Mouse (Mus musculus) limb, embryonic 13.5 days (tissue): Measurements from ENCODE around the gene Pnkp. TPM values are rescaled to one million over a fixed set of nuclear protein-coding genes. Genes with fewer than 3 reads are reported as not detected.
"Not testable (repeated sequence)": the region's sequence is repeated elsewhere in the genome, so short reads cannot be mapped to it uniquely, and the experiment has no call there.

Experiments
- ATAC-seq: fragments of 200-750 bp; cut with Nextera tagmentation; 2 replicates; pipeline ENCODE4 v1.8.0; 2017; ENCODE audit warnings: low read depth, moderate number of reproducible peaks, moderate TSS enrichment; ENCODE audit not compliant: low FRiP score
- H3K27ac ChIP-seq: fragments of 300-500 bp; sonication (generic); 2 replicates; pipeline ENCODE4 v1.5.1; 2015; ENCODE audit warnings: inconsistent platforms, mild to moderate bottlenecking, moderate library complexity
- H3K27me3 ChIP-seq: fragments of 300-500 bp; sonication (generic); 2 replicates; pipeline ENCODE4 v1.6.1; 2015; ENCODE audit warnings: mild to moderate bottlenecking, inconsistent platforms
- H3K36me3 ChIP-seq: fragments of 300-500 bp; sonication (generic); 2 replicates; pipeline ENCODE4 v1.6.1; 2015; ENCODE audit warnings: inconsistent platforms, mild to moderate bottlenecking, moderate library complexity
- H3K4me1 ChIP-seq: fragments of 300-500 bp; sonication (generic); 2 replicates; pipeline ENCODE4 v1.6.1; 2015; ENCODE audit warnings: inconsistent platforms
- H3K4me2 ChIP-seq: fragments of 300-500 bp; sonication (generic); replicated peaks from 2 replicates; pipeline ENCODE4 v1.6.1; 2015; ENCODE audit warnings: inconsistent platforms, mild to moderate bottlenecking, moderate library complexity
- H3K4me3 ChIP-seq: fragments of 300-500 bp; sonication (generic); 2 replicates; pipeline ENCODE4 v1.5.1; 2015; ENCODE audit warnings: moderate library complexity, mild to moderate bottlenecking, inconsistent platforms
- H3K9ac ChIP-seq: fragments of 300-500 bp; sonication (generic); 2 replicates; pipeline ENCODE4 v1.6.1; 2015; ENCODE audit warnings: mild to moderate bottlenecking, inconsistent platforms
- H3K9me3 ChIP-seq: fragments of 300-500 bp; sonication (generic); 2 replicates; pipeline ENCODE4 v1.6.1; 2016; ENCODE audit warnings: inconsistent platforms
- WGBS: fragments of 180-500 bp; shearing (Covaris S2); methylation state at CpG from one replicate; pipeline ENCODE4 v1.1.7; 2015; 5-methylcytosine and 5-hydroxymethylcytosine counted together
- polyA plus RNA-seq: library from polyadenylated mRNA; unstranded; fragments of >200 nt; fragmentation: Nextera tagmentation; extraction: Ambion mirVana; gene quantifications from 2 replicates; pipeline ENCODE4 v1.2.1, GENCODE M21; 2015

Gene Pnkp
- polyA plus RNA-seq, 1 experiment from 2014 or later: 33.9 TPM

DNA sequence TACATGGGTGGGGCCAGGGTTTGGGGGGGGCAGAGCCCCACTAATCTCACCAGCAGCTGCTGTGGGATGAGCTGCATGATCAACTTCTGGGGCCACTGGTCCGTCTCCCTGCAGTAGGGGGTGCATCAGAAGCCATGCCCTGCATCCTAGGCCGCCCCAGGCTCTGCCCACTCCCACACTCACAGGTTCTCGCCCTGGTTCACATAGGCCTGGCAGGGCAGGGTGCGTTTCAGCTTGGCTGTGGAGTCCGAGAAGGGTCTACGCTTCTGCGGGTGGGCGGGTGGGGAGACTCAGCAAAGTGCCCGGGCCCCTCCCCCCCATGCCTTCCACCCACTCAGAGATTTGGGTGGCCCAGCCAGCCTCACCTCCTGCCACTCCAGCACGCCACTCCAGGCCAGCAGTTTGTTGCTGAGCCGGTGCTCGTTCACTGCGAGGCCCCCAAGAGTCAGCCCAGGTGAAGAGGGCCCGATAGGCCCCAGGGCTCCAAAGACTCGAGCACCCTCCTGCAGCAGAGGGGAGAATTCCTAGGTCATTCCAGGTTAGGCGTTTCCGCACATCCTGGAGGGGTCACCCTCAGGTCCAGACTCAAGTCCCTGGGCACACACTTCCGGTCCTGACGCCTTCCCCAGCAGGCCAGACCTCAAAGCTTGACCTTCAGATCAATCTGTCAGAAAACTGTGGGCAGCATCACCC lies 10.2 kb downstream of the Pnkp start:
- Histone ChIP-seq H3K27ac (peak overlapping the region; percentile 22; the same call in 1 of the 2 replicates), H3K9me3 (no peaks in the 10 kb centered on the region), H3K36me3 (peaks cover 57% of the 10 kb centered on the region), H3K27me3 (no peaks in the 10 kb centered on the region), H3K9ac (peak overlapping the region; percentile 99), H3K4me2 (peak overlapping the region; percentile 99), H3K4me3 (peak overlapping the region; percentile 87), H3K4me1 (peaks cover 50% of the 10 kb centered on the region)
- no peak for ATAC-seq
- 73% methylated on average over 19 of the region's 19 CpGs for WGBS

DNA sequence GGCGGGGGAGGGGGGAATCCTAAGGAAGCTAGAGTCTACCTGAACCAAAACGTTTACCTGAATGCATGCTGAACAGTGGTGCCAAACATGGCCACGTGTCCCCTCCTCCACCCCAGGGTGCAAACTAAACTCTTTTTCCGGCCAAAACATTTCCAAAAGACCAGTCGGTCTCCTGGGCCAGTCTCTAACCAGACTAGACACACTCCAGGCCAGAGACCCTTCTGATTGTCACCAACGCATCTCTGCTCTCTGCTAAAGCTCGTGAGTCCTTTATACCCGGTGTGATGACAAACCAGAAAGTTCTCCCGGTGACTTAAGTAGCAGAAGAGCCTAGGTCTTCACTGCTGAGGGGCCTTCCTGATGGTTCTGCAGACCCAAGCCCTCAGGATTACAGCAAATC lies 10.9 kb downstream of the Pnkp start:
- ATAC-seq: no peak
- Histone ChIP-seq H3K9ac (peak overlapping the region; percentile 99), H3K27ac (no peak overlapping the region; the same call in 1 of the 2 replicates), H3K4me3 (peak overlapping the region; percentile 87), H3K27me3 (no peaks in the 10 kb centered on the region), H3K4me2 (peak overlapping the region; percentile 99), H3K4me1 (peaks cover 50% of the 10 kb centered on the region), H3K36me3 (peaks cover 51% of the 10 kb centered on the region), H3K9me3 (no peaks in the 10 kb centered on the region)
- 57% methylated on average over 9 of the region's 9 CpGs for WGBS

DNA sequence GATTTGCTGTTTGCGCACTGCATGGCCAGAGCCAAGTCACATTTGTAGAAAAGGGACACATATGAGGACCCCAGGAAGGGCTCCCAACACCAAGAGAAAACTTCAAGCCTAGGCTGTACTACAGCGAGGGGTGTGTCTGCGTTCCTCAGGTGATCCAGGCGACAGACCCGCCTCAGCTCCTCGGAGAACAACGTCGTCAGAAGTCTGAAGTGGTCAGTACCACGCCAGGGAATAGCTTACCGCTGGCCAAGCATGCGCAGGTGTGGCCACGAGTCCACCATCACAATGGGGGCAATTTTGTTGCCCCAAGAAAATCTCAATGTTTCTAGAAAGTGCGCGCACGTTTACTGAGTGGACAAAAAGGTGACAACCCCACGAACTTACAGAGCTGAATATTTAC lies 11.5 kb downstream of the Pnkp start:
- Histone ChIP-seq H3K27ac (peak overlapping the region; percentile 100; the same call in 1 of the 2 replicates), H3K27me3 (no peaks in the 10 kb centered on the region), H3K4me3 (peak overlapping the region; percentile 87), H3K4me1 (peaks cover 50% of the 10 kb centered on the region), H3K36me3 (peaks cover 44% of the 10 kb centered on the region), H3K4me2 (peak overlapping the region; percentile 99), H3K9ac (peak overlapping the region; percentile 99), H3K9me3 (no peaks in the 10 kb centered on the region)
- WGBS: 7% methylated on average over 16 of the region's 16 CpGs
- no peak for ATAC-seq

DNA sequence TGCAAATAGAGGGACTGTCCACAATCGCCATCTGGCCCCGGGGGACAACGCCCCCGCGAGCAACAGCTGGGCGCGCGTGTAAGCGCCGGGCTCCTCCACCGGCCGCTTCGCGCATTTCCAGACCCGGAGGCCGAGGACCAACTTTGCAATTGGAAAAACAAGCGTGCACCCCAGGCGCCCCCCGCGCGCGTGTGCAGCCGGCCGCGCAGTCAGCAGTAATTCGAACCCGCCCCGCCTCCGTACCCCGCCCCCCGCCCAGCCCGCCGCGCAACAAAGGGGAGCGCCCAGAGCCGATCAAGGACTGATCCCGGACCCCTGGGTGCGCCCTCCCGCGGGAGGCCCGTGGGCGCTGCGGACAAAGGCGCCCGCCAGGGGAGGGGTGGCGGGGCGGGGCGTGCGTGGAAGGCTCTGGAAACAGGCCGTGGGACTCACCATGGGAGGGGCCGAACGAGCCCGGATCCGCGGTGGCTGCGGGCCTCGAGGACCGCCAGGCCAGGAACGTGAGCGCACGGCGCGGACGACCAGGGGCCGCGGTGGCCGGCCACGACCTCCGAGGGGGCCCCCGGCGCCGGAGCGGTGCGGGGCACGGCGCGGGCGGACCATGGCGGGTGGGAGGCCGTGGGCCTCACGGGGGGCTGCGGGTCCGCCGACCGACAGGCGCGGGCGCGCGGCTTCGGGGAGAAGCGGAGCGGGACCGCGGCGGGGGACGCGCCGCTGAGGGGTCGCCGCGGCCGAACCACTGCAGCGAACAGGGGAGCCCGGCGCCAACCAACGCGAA lies 12.2 kb downstream of the Pnkp start:
- Histone ChIP-seq H3K36me3 (peaks cover 38% of the 10 kb centered on the region), H3K27ac (peak overlapping the region; percentile 100), H3K4me1 (peaks cover 50% of the 10 kb centered on the region), H3K4me2 (peak overlapping the region; percentile 99), H3K9me3 (no peaks in the 10 kb centered on the region), H3K4me3 (peak overlapping the region; percentile 87), H3K27me3 (no peaks in the 10 kb centered on the region), H3K9ac (peak overlapping the region; percentile 99)
- under 1% methylated on average over 97 of the region's 108 CpGs for WGBS
- peak; percentile 71 for ATAC-seq

DNA sequence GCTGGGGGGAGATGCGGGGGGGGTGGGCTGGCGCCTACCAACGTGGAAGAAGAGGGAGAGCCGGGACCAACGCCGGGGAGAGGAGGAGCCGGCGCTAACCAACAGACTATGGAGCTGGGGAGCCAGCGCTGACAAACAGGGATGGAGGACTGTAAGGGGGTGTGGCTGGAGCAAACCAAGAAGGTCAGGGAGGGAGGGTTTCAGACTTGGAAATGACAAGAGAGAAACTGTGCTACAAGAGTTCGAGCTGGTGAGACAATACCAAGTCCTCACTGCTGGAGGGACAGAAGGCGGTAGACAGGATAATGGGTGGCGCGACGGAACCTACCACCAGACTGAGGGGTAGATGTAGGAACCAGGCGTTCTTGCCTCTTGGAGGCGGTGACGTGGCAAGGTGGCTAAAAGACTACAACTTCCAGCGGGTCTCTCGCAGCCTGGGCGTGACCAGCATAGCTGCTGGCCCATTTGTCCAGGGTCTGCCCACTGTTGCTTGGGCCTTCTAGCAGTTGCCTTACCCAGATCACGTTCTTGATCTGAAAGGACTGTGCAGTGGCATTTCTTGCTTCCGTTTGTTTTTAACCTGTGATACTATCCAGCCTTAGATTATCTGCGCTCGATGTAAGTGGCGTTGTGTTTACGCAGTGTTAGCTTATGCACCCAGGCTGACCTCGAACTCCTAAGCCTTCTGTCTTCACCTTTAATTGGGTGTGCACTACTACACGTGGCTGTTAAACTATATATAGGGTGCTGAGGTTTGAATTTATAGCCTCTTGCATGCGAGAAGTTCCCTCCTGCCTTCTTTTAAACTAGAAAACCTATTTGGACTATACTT lies 13.0 kb downstream of the Pnkp start, which contains the start of gene Ptov1:
Gene Ptov1, minus strand, starts transcription at position 92 of the 832 bp plus-strand sequence.
- H3K4me2 ChIP-seq: peak within 1 kb of the TSS; percentile 99
- peaks cover 44% of the 10 kb centered on the region for H3K4me1 ChIP-seq
- H3K4me3 ChIP-seq: peak within 1 kb of the TSS; percentile 87
- ATAC-seq: peak; percentile 93
- no peaks in the 10 kb centered on the region for H3K9me3 ChIP-seq
- H3K27me3 ChIP-seq: no peaks in the 10 kb centered on the region
- peak within 1 kb of the TSS; percentile 100 for H3K27ac ChIP-seq
- H3K9ac ChIP-seq: peak within 1 kb of the TSS; percentile 99
- WGBS: 3% methylated on average over 29 of the region's 29 CpGs
- peaks cover 30% of the 10 kb centered on the region for H3K36me3 ChIP-seq

DNA sequence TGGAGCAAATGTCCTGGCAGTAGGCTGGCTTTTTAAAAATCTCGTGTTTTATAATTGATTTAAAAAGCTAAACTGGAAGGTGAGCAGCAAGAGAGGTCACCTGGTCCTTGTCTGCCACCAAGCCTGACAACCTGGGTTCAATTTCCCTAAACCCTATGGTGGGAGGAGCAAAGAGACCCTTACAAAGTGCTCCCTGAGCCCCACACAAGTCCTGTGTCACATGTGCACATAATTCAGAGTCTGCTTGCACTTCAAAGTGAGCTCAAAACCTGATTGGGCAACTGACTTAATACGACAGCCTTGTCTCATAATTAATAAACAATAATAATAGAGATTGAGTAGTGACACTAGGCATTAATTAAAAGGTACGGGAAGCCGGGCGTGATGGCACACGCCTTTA lies 13.7 kb downstream of the Pnkp start:
- Histone ChIP-seq H3K36me3 (peaks cover 25% of the 10 kb centered on the region), H3K4me3 (peak overlapping the region; percentile 87), H3K27ac (peak overlapping the region; percentile 100), H3K27me3 (no peaks in the 10 kb centered on the region), H3K4me1 (peaks cover 37% of the 10 kb centered on the region), H3K4me2 (peak overlapping the region; percentile 99), H3K9ac (peak overlapping the region; percentile 99), H3K9me3 (no peaks in the 10 kb centered on the region)
- ATAC-seq: no peak
- 72% methylated on average over 6 of the region's 6 CpGs for WGBS

DNA sequence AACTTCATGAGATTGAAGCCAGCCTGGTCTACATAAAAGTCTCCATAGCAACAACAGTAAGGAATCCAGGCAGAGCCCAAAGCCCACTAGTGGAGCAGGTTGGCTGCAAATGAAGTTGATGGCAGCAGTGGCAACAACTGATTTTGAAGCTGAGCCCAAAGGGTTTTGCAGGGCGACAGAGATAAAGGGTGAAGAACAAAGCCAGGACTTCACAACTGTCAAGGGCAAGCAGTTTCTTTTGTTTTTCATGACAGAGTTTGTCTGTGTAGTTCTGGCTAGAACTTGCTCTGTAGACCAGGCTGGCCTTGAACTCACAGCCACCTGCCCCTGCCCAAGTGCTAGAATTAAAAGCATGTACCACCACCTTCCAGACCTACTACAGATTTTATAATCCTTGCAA lies 14.2 kb downstream of the Pnkp start:
- H3K4me2 ChIP-seq: no peak overlapping the region
- ATAC-seq: no peak
- H3K4me3 ChIP-seq: no peak overlapping the region
- no peak overlapping the region for H3K9ac ChIP-seq
- peaks cover 23% of the 10 kb centered on the region for H3K36me3 ChIP-seq
- WGBS: 90% methylated on average over 1 of the region's 1 CpGs
- H3K4me1 ChIP-seq: peaks cover 31% of the 10 kb centered on the region
- no peaks in the 10 kb centered on the region for H3K27me3 ChIP-seq
- no peaks in the 10 kb centered on the region for H3K9me3 ChIP-seq
- no peak overlapping the region for H3K27ac ChIP-seq

DNA sequence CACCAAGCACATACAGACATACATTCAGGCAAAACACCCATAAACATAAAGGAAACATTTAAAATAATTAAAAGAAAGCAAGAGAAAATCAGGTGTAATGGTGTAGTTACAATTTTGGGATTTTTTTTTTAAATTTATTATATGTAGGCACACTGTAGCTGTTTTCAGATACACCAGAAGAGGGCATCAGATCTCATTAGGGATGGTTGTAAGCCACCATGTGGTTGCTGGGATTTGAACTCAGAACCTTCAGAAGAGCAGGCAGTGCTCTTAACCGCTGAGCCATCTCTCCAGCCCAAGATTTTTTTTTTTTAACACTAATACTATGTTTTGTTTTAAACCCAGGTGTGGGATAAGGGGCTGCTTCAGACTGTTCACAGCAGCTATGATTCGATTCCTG lies 14.8 kb downstream of the Pnkp start:
- not testable (repeated sequence) for H3K9me3 ChIP-seq, H3K27me3 ChIP-seq, H3K4me2 ChIP-seq, H3K27ac ChIP-seq, H3K9ac ChIP-seq, ATAC-seq, H3K4me3 ChIP-seq
- H3K36me3 ChIP-seq: peaks cover 23% of the 10 kb centered on the region
- WGBS: 86% methylated on average over 2 of the region's 2 CpGs
- peaks cover 25% of the 10 kb centered on the region for H3K4me1 ChIP-seq

DNA sequence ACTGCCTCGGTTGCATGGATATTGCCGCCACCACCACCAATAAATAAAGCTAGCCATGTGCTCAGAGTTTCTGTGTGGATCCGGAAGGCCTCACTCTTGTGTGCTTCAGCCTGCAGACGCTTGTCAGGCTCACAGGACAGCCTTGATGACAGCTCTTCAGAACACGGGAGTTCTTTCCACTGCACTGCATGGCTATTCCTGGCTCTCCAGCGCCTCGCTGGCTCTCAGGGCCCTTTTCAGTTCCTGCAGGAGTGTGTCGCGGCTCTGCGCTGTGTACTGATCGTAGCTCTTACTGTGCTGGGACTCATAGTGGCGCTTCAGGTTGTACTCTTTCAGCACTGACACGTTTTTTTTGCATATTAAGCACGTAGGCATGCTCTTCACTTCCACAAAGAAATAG lies 20.9 kb downstream of the Pnkp start:
- Histone ChIP-seq H3K27ac (no peak overlapping the region), H3K27me3 (no peaks in the 10 kb centered on the region), H3K4me3 (no peak overlapping the region), H3K4me1 (no peaks in the 10 kb centered on the region), H3K36me3 (peaks cover 72% of the 10 kb centered on the region), H3K4me2 (no peak overlapping the region), H3K9me3 (no peaks in the 10 kb centered on the region), H3K9ac (no peak overlapping the region)
- no peak for ATAC-seq
- WGBS: 89% methylated on average over 14 of the region's 14 CpGs

DNA sequence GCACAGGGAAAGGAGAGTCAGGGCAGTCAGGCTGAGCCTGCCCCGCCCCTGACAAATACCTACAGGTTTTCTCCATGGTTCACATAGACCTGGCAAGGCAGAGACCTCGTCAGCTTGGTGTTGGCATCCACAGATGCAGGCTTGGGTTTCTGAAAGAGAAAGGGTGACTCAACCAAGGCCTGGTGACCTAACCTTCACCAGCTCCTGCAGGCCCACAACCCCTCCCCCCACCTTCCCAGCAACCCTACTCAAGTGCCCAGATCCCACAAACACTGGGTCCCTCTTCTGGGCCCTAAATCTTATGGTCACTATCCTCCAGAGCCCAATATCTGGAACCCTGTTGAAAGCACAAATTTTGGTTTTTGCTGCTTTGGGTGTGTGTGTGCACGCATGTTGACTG lies 26.1 kb downstream of the Pnkp start:
- WGBS: 95% methylated on average over 3 of the region's 3 CpGs
- peaks cover 92% of the 10 kb centered on the region for H3K36me3 ChIP-seq
- H3K4me1 ChIP-seq: no peaks in the 10 kb centered on the region

DNA sequence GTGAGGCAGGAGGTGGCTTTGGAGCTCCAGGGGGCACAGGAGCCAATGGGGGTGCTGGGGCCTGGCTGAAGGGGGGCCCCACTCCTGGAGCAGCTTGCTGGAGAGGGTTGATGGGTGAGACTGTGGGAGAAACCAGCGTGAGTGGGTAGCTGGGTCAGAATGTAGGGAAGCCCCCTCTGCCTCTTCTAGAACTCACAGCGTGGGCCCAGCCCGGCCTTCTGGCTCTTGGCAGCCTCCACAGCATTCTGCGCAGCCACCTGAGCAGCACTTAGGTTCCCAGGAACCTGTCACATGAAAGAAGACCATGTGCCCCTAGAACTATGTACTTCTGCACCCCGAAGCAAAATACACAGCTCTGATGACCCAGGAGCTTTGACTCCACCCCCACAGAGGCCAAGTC lies 27.7 kb downstream of the Pnkp start:
- ATAC-seq: no peak
- H3K36me3 ChIP-seq: peaks cover 92% of the 10 kb centered on the region

More for the DNA sequence above, 26.1 kb downstream of the Pnkp start:
- H3K4me3 ChIP-seq: no peak overlapping the region
- no peak overlapping the region for H3K9ac ChIP-seq
- H3K9me3 ChIP-seq: no peaks in the 10 kb centered on the region
- no peaks in the 10 kb centered on the region for H3K27me3 ChIP-seq
- H3K27ac ChIP-seq: no peak overlapping the region
- ATAC-seq: no peak
- H3K4me2 ChIP-seq: no peak overlapping the region

DNA sequence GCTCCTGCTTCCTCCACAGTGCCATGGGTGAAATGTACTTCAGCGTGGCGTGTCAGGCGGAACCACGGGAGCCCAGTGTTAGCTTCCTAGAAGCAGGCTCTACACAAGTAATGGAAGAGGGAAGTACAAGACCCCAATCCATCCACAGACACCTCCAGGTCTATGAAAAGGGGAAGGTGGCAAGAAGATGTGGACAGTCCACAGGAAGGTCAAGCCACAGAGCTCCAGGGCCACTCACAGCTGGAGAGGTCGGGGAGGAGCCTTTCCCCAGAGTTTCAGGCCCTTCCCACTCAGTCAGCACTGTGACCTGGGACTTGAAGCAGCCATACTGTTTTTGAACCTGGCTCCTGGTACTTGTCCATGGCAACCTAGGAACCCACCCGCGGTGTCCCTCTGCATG lies 30.0 kb downstream of the Pnkp start:
- Histone ChIP-seq H3K9me3 (no peaks in the 10 kb centered on the region), H3K36me3 (peaks cover 79% of the 10 kb centered on the region), H3K4me2 (no peak overlapping the region), H3K9ac (0 out of 2 replicates have a peak overlapping the region, but pooled peaks have one; percentile 20), H3K4me1 (peaks cover 15% of the 10 kb centered on the region), H3K27me3 (no peaks in the 10 kb centered on the region), H3K27ac (no peak overlapping the region), H3K4me3 (no peak overlapping the region)
- 91% methylated on average over 7 of the region's 7 CpGs for WGBS
- no peak for ATAC-seq

More for the DNA sequence above, 27.7 kb downstream of the Pnkp start:
- Histone ChIP-seq H3K9ac (no peak overlapping the region), H3K4me1 (no peaks in the 10 kb centered on the region), H3K4me3 (no peak overlapping the region), H3K27me3 (no peaks in the 10 kb centered on the region), H3K9me3 (no peaks in the 10 kb centered on the region), H3K4me2 (no peak overlapping the region), H3K27ac (no peak overlapping the region)
- WGBS: 93% methylated on average over 5 of the region's 5 CpGs
